Mouse (Mus musculus): ENCODE measurements around the gene Stox2. TPM values are rescaled to one million over a fixed set of nuclear protein-coding genes. Genes with fewer than 3 reads are reported as not detected.

The Stox2 gene
- polyA plus RNA-seq, 1 experiment from 2014 or later, result 20.4 TPM

DNA sequence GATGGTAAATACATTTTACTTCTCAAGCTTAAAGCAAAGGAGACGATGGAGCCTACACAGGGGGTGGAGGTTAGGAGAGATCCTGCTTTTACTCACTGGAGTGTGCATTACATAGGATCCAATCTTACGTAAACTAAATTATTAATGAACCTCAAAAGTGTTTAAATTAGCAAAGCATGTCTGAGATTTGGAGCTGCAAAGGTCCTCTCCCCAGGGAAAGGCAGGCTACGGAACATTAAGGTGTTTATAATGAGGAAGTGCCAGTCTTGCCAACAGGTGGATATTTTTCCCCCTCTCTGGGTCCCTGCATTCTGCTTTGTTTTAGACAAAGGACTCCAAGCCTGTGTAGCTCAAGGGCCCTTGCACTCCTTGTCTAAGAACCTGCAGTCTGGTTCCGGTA is 205.3 kb downstream of the Stox2 start:
- 70% methylated on average over 4 of the region's 4 CpGs for whole genome bisulfite sequencing

DNA sequence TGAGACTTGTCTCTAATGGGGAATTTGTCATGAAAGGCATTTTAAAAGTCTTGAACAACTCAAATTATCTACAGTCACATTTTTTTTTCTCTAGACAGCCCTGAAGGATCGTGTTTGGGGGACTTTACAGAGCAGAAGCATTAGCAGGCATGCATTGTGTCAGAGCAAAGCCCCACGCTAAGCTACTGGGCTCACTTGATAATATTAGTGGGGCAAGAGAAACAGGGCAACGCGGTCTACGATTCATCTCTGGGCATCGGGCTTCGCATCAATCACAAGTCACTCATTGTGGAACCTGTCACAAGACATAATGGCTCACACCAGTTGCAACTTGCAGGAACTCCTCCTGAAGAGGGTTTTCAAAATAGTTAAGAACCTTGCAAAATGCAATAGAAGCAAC is 205.9 kb downstream of the Stox2 start:
- Histone ChIP-seq H3K4me2 (replicated peaks) (no peak overlapping the region), H3K9me3 (replicated peaks) (no peaks in the 10 kb centered on the region), H3K4me3 (replicated peaks) (no peak overlapping the region), H3K9ac (no peak overlapping the region), H3K27ac (replicated peaks) (peak overlapping the region; percentile 55; the same call in 1 of the 2 replicates), H3K4me1 (peaks cover 34% of the 10 kb centered on the region), H3K36me3 (no peaks in the 10 kb centered on the region), H3K27me3 (no peaks in the 10 kb centered on the region)
- no peak for ATAC-seq (ENCODE audit: insufficient number of reproducible peaks, low FRiP score, low TSS enrichment, low read depth)
- 53% methylated on average over 7 of the region's 7 CpGs for WGBS

More for the DNA sequence above, 205.3 kb downstream of the Stox2 start:
- Histone ChIP-seq H3K4me2 (replicated peaks) (no peak overlapping the region), H3K4me1 (peaks cover 34% of the 10 kb centered on the region), H3K4me3 (replicated peaks) (no peak overlapping the region), H3K36me3 (no peaks in the 10 kb centered on the region), H3K27me3 (no peaks in the 10 kb centered on the region), H3K27ac (replicated peaks) (no peak overlapping the region), H3K9me3 (replicated peaks) (no peaks in the 10 kb centered on the region), H3K9ac (no peak overlapping the region)
- no peak for ATAC-seq (ENCODE audit: insufficient number of reproducible peaks, low FRiP score, low TSS enrichment, low read depth)

DNA sequence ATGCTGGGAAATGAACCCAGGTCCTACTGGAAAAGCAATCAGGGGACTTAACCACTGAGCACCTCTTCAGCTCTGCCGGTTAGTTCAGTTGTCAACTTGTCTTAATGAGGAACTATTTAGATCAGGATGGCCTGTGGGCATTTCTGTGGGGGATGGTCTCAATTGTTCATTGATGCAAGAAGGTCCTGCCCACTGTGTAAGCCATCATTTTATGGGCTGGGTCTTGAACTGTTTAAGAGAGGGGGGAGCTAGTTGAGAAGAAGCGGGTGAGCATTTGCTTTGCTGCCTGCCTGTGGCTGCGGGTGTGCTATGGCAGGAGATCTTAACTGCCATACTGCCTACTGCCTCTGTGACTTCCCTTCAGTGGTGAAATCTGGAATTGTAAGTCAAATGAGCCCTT is 214.1 kb downstream of the Stox2 start:
- Histone ChIP-seq H3K36me3 (no peaks in the 10 kb centered on the region), H3K4me2 (replicated peaks) (no peak overlapping the region), H3K27ac (replicated peaks) (no peak overlapping the region), H3K27me3 (no peaks in the 10 kb centered on the region), H3K4me3 (replicated peaks) (no peak overlapping the region), H3K9me3 (replicated peaks) (no peaks in the 10 kb centered on the region), H3K9ac (no peak overlapping the region), H3K4me1 (peaks cover 6% of the 10 kb centered on the region; the same call in 1 of the 2 replicates)
- no peak for ATAC-seq (ENCODE audit: insufficient number of reproducible peaks, low FRiP score, low TSS enrichment, low read depth)
- WGBS, result 37% methylated on average over 3 of the region's 3 CpGs

DNA sequence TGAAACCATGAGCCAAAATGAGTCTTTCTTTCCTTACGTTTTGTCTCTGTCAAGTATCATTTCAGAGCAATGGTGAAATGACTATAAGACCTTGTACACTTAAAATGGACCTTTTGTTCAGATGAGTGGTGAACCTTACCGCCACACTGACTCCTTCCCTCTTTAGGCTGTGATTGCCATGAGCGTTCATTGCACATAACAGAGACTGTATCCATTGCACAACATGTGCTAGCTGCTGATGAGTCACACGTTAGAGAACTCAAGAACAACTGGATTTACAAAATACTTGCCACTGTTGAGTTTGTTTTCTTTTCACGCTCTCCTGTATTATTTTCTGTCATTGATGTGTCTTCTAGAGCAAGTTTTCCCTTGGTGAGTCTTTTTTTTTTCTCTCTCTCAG is 216.1 kb downstream of the Stox2 start:
- H3K27ac ChIP-seq (replicated peaks), result no peak overlapping the region
- no peak overlapping the region for H3K4me2 ChIP-seq (replicated peaks)
- 77% methylated on average over 5 of the region's 5 CpGs for WGBS
- no peaks in the 10 kb centered on the region for H3K27me3 ChIP-seq
- H3K9ac ChIP-seq, result no peak overlapping the region
- ATAC-seq (ENCODE audit: insufficient number of reproducible peaks, low FRiP score, low TSS enrichment, low read depth), result no peak
- H3K4me1 ChIP-seq, result peaks cover 6% of the 10 kb centered on the region; the same call in 1 of the 2 replicates
- no peaks in the 10 kb centered on the region for H3K36me3 ChIP-seq
- H3K9me3 ChIP-seq (replicated peaks), result no peaks in the 10 kb centered on the region
- no peak overlapping the region for H3K4me3 ChIP-seq (replicated peaks)

DNA sequence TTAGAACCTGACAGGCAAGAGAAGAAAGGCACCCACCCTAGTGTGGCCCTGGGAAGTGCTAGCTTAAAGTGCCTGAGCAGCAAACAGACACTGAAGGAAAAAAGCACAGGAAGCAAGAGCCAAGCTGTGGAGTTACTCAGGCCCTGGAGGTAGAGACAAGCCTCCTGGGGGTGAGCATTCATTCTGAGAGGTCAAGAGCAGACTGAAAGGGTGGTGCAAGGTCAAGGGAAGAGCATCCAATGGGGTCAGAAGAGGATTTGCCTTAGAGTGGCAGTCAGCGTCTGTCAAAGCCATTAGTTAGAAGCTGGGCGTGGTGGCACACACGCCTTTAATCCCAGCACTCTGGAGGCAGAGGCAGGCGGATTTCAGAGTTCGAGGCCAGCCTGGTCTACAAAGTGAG is 224.3 kb downstream of the Stox2 start:
- no peak overlapping the region for H3K9ac ChIP-seq
- H3K4me1 ChIP-seq, result peaks cover 14% of the 10 kb centered on the region
- no peaks in the 10 kb centered on the region for H3K36me3 ChIP-seq
- H3K9me3 ChIP-seq (replicated peaks), result no peaks in the 10 kb centered on the region
- H3K4me2 ChIP-seq (replicated peaks), result no peak overlapping the region
- no peak overlapping the region for H3K4me3 ChIP-seq (replicated peaks)
- no peak overlapping the region for H3K27ac ChIP-seq (replicated peaks)
- H3K27me3 ChIP-seq, result no peaks in the 10 kb centered on the region
- no peak for ATAC-seq (ENCODE audit: insufficient number of reproducible peaks, low FRiP score, low TSS enrichment, low read depth)
- 87% methylated on average over 5 of the region's 5 CpGs for WGBS

DNA sequence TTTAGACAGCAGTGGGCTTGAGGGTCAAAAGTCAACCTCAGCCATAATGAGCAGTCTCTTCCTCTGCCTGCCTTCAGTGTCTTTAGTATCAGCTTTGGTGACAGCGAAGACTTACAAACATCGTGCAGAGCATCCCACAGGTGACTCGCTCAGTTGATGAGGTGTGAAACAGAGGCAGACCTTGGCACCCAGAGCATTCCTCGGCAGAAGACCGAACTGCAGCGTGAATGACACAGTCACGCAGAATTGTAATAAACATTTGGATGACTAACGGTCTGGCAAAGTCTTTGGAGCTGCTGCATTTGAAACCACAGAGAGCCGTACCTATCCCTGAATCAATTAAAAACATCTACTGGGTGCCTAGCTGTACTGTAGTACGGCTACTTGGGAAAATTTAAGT is 225.0 kb downstream of the Stox2 start:
- no peak overlapping the region for H3K27ac ChIP-seq (replicated peaks)
- H3K4me1 ChIP-seq, result peaks cover 14% of the 10 kb centered on the region
- no peaks in the 10 kb centered on the region for H3K9me3 ChIP-seq (replicated peaks)
- H3K9ac ChIP-seq, result no peak overlapping the region
- WGBS, result 71% methylated on average over 10 of the region's 10 CpGs
- no peak for ATAC-seq (ENCODE audit: insufficient number of reproducible peaks, low FRiP score, low TSS enrichment, low read depth)
- H3K4me3 ChIP-seq (replicated peaks), result no peak overlapping the region
- H3K4me2 ChIP-seq (replicated peaks), result no peak overlapping the region
- H3K36me3 ChIP-seq, result no peaks in the 10 kb centered on the region
- no peaks in the 10 kb centered on the region for H3K27me3 ChIP-seq

DNA sequence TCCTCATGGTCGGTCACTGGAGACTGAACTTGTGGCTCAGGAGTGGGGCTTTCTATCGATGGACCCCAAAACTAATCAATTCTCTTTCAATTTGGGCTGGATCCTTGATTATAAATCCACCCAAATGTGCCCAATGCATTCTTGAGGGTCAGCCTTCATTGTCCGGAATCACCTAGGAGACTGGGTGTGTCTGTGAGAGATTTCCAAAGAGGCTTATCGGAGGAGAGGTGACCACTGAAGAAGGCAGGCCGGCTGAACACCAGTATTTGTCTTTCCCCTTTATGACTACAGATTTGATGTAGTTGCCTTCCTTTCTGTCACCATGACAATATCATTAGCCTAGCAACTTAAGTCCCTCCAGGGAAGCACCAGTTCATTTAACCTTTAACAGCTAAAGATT is 225.8 kb downstream of the Stox2 start:
- no peaks in the 10 kb centered on the region for H3K36me3 ChIP-seq
- no peak overlapping the region for H3K4me2 ChIP-seq (replicated peaks)
- H3K9me3 ChIP-seq (replicated peaks), result no peaks in the 10 kb centered on the region
- peaks cover 14% of the 10 kb centered on the region for H3K4me1 ChIP-seq
- ATAC-seq (ENCODE audit: insufficient number of reproducible peaks, low FRiP score, low TSS enrichment, low read depth), result no peak
- no peaks in the 10 kb centered on the region for H3K27me3 ChIP-seq
- 90% methylated on average over 5 of the region's 5 CpGs for WGBS
- H3K27ac ChIP-seq (replicated peaks), result no peak overlapping the region
- no peak overlapping the region for H3K9ac ChIP-seq
- H3K4me3 ChIP-seq (replicated peaks), result no peak overlapping the region

DNA sequence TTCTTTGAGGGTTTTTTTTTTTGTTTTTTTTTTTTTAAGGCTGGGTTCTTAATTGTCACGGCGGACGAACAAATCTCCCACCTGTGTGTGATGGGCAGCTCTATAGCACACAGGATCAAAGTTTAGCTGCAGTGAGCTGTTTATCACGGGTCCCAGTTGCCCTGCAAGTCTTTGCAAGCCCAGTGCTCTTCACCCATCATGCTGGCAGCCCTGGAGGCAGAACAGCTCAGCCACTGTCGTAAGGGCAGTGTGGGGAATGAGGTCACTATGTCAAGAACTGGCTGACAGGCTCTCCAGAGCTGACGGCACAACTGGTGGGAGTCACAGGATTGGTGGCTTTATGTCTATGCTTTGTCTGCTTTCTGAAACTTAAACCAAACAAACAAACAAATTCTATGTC is 227.6 kb downstream of the Stox2 start:
- Histone ChIP-seq H3K4me1 (peaks cover 18% of the 10 kb centered on the region), H3K36me3 (no peaks in the 10 kb centered on the region), H3K27me3 (no peaks in the 10 kb centered on the region), H3K4me2 (replicated peaks) (no peak overlapping the region), H3K27ac (replicated peaks) (peak overlapping the region; percentile 48; the same call in 1 of the 2 replicates), H3K9ac (no peak overlapping the region), H3K4me3 (replicated peaks) (no peak overlapping the region), H3K9me3 (replicated peaks) (no peaks in the 10 kb centered on the region)
- no peak for ATAC-seq (ENCODE audit: insufficient number of reproducible peaks, low FRiP score, low TSS enrichment, low read depth)
- WGBS, result 38% methylated on average over 6 of the region's 6 CpGs

DNA sequence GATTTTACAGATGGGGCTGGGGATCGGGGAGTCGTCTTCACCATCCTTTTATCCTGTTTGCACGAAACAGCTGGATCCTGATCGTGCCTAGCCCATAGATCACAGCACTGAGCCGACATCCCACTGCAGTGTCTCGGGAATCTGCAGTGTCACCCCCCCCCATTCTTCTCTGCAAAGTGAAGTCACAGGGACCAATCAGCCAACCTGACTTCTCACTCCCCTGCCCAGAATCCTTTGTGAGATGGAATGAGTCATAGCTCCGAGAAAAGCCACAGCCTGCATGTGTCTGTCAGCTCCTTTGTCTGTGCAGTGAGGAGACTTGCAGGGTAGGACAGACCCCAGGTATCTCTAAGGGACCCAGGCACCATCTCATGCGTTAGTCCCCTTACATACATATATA is 228.1 kb downstream of the Stox2 start:
- Histone ChIP-seq H3K4me3 (replicated peaks) (no peak overlapping the region), H3K27ac (replicated peaks) (peak overlapping the region; percentile 48; the same call in 1 of the 2 replicates), H3K9me3 (replicated peaks) (no peaks in the 10 kb centered on the region), H3K4me2 (replicated peaks) (no peak overlapping the region), H3K27me3 (no peaks in the 10 kb centered on the region), H3K9ac (no peak overlapping the region), H3K4me1 (peaks cover 18% of the 10 kb centered on the region), H3K36me3 (no peaks in the 10 kb centered on the region)
- ATAC-seq (ENCODE audit: insufficient number of reproducible peaks, low FRiP score, low TSS enrichment, low read depth), result peak; percentile 54; the same call in 1 of the 2 replicates
- WGBS, result 40% methylated on average over 8 of the region's 8 CpGs

DNA sequence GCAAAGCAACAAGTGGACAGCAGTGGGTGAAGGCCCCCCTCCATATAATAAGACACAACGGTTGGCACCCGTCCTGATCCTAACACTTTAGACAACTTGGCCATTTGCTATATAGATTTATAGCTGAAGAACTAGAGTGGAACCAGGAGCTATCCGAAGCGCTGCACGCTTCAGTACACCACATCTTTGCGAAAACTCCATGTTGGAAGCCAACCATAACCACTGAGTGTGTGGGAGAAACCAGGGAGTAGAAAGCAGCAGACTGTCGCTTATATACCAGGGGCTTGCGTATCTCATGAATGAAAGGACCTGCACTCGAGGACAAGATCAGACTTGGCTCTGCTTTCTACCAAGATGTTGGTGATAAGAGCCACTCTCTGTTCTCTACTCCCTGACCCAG is 234.0 kb downstream of the Stox2 start:
- no peak overlapping the region; the same call in 1 of the 2 replicates for H3K27ac ChIP-seq (replicated peaks)
- 78% methylated on average over 9 of the region's 9 CpGs for WGBS
- H3K9me3 ChIP-seq (replicated peaks), result no peaks in the 10 kb centered on the region
- ATAC-seq (ENCODE audit: insufficient number of reproducible peaks, low FRiP score, low TSS enrichment, low read depth), result no peak
- H3K9ac ChIP-seq, result no peak overlapping the region
- no peaks in the 10 kb centered on the region for H3K27me3 ChIP-seq
- peaks cover 27% of the 10 kb centered on the region for H3K4me1 ChIP-seq
- no peak overlapping the region for H3K4me3 ChIP-seq (replicated peaks)
- H3K4me2 ChIP-seq (replicated peaks), result 0 out of 2 replicates have a peak overlapping the region, but pooled peaks have one; percentile 8
- H3K36me3 ChIP-seq, result no peaks in the 10 kb centered on the region

DNA sequence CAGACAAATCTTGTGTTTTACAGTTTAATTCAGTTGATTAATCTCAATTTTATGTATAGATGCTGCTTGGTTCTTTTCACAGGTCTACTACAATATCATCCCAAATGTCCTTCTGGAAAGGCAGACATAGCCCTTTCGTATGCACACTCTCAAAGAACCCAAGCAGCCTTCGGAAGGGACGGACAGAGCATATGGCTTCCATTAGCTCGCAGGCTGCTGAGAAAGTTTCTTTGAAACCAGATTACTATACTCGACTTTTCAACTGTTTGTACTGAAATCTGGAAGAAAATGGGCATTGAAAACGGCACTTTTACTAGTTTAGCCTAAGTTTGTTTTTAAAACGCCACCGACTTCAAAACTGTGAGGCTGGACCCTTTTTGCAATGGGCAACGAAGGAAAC is 234.9 kb downstream of the Stox2 start:
- Histone ChIP-seq H3K4me1 (peaks cover 32% of the 10 kb centered on the region), H3K36me3 (no peaks in the 10 kb centered on the region), H3K4me3 (replicated peaks) (no peak overlapping the region), H3K9me3 (replicated peaks) (no peaks in the 10 kb centered on the region), H3K27me3 (no peaks in the 10 kb centered on the region), H3K27ac (replicated peaks) (peak overlapping the region; percentile 36), H3K4me2 (replicated peaks) (peak overlapping the region; percentile 8; the same call in 1 of the 2 replicates), H3K9ac (no peak overlapping the region)
- 24% methylated on average over 9 of the region's 9 CpGs for WGBS
- ATAC-seq (ENCODE audit: insufficient number of reproducible peaks, low FRiP score, low TSS enrichment, low read depth), result no peak

DNA sequence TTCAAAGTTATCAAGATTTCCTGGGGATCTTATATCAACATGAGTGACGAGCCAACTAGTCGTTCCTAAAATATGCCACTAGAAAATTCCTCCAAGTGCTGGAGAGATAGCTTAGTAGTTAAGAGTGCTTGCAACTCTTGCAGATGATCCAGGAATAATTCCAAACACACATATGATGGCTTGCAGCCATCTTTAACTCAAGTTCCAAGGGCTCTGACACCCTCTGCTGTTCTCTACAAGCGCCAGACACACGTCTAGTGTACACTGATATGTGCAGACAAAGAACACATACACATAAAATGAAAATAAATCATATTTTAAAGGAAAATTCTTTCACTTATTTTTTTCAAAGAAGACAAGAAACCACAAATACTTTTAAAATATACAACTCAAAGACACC is 237.9 kb downstream of the Stox2 start:
- no peak overlapping the region for H3K9ac ChIP-seq
- H3K27ac ChIP-seq (replicated peaks), result no peak overlapping the region
- no peak overlapping the region for H3K4me2 ChIP-seq (replicated peaks)
- no peaks in the 10 kb centered on the region for H3K9me3 ChIP-seq (replicated peaks)
- ATAC-seq (ENCODE audit: insufficient number of reproducible peaks, low FRiP score, low TSS enrichment, low read depth), result no peak
- no peaks in the 10 kb centered on the region for H3K27me3 ChIP-seq
- H3K4me3 ChIP-seq (replicated peaks), result no peak overlapping the region
- H3K36me3 ChIP-seq, result no peaks in the 10 kb centered on the region
- peaks cover 29% of the 10 kb centered on the region for H3K4me1 ChIP-seq
- WGBS, result 73% methylated on average over 4 of the region's 4 CpGs
